Mouse (Mus musculus) liver, embryonic 13.5 days (tissue): ENCODE results near the gene Sv2b. TPM values are rescaled to one million over a fixed set of nuclear protein-coding genes. Genes with fewer than 3 reads are reported as not detected.

Experiments used
- ATAC-seq: fragments of 200-750 bp; cut with Nextera tagmentation; 2 replicates; pipeline ENCODE4 v1.8.0; 2017; ENCODE audit warnings: low read depth, mild to moderate bottlenecking, moderate number of reproducible peaks, moderate library complexity
- DNase-seq: peaks from one replicate; pipeline ENCODE4 v3.0.0; 2022
- H3K27ac ChIP-seq: fragments of 300-500 bp; sonication (generic); 2 replicates; pipeline ENCODE4 v1.5.1; 2015; ENCODE audit warnings: moderate library complexity, mild to moderate bottlenecking, inconsistent platforms
- H3K27me3 ChIP-seq: fragments of 300-500 bp; sonication (generic); 2 replicates; pipeline ENCODE4 v1.6.1; 2015; ENCODE audit warnings: mild to moderate bottlenecking, inconsistent platforms
- H3K36me3 ChIP-seq: fragments of 300-500 bp; sonication (generic); 2 replicates; pipeline ENCODE4 v1.6.1; 2015; ENCODE audit warnings: mild to moderate bottlenecking, inconsistent platforms
- H3K4me1 ChIP-seq: fragments of 300-500 bp; sonication (generic); replicated peaks from 2 replicates; pipeline ENCODE4 v1.6.1; 2015; ENCODE audit warnings: inconsistent platforms
- H3K4me2 ChIP-seq: fragments of 300-500 bp; sonication (generic); 2 replicates; pipeline ENCODE4 v1.6.1; 2015; ENCODE audit warnings: inconsistent platforms, mild to moderate bottlenecking, moderate library complexity
- H3K4me3 ChIP-seq: fragments of 300-500 bp; sonication (generic); replicated peaks from 2 replicates; pipeline ENCODE4 v1.5.1; 2015; ENCODE audit warnings: mild to moderate bottlenecking, inconsistent platforms
- H3K9ac ChIP-seq: fragments of 300-500 bp; sonication (generic); 2 replicates; pipeline ENCODE4 v1.6.1; 2015; ENCODE audit warnings: mild to moderate bottlenecking, inconsistent platforms
- H3K9me3 ChIP-seq: fragments of 300-500 bp; sonication (generic); replicated peaks from 2 replicates; pipeline ENCODE4 v1.6.1; 2016; ENCODE audit warnings: inconsistent platforms
- WGBS: fragments of 180-500 bp; shearing (Covaris S2); methylation state at CpG from one replicate; pipeline ENCODE4 v1.1.7; 2015; ENCODE audit not compliant: insufficient replicate concordance; 5-methylcytosine and 5-hydroxymethylcytosine counted together
- polyA plus RNA-seq: library from polyadenylated mRNA; unstranded; fragments of >200 nt; fragmentation: Nextera tagmentation; extraction: Ambion mirVana; gene quantifications from 2 replicates; pipeline ENCODE4 v1.2.1, GENCODE M21; 2015

The Sv2b gene
- polyA plus RNA-seq, 1 experiment from 2014 or later = 0.06 TPM

DNA sequence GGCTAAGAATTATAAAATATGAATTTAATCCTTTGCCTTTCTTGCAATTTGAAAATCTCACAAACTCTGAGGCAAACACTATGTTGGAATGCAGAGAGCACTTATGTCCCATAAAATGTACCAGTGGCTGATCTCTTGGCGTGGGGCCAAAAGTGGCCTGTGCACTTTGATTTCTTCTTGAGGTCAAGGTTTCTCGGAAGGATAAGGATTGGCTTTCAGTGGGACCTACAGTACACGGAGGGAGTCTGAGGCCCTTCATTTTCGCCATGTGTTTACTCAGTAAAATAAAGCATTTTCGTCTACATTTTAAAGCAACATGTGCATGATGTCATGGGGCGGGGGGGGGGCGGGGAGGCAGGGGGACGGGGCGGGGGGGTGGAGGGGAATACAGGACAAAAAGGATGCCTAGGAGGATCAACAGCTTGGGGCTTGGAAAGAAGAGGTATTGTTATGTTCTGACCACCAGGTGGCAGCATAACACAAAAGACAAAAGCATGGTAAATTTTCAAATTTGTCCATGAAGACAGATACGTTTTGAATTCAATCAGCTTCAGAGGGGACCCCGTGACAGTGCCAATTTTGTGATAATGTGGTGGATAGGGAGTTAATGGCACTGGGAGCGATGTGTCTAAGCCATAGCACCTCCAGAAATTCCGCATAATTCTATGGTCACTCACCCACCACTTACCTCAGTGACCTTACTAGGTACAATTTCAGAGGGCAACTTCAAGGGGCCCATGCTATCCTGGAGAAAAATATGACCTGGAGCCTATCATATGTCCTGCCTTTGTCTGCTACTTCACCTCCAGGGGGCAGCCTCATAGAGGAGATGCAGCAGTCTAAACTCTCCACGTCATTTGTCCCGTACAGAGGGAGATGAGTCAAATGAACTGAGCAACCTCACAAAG lies 174.1 kb downstream of the Sv2b start:
- Histone ChIP-seq H3K27ac (no peak overlapping the region), H3K27me3 (no peaks in the 10 kb centered on the region), H3K36me3 (no peaks in the 10 kb centered on the region), H3K4me2 (no peak overlapping the region), H3K9ac (no peak overlapping the region), H3K9me3 (no peaks in the 10 kb centered on the region), H3K4me3 (no peak overlapping the region), H3K4me1 (no peaks in the 10 kb centered on the region)
- no peak for ATAC-seq
- no peak for DNase-seq
- WGBS = 27% methylated on average over 15 of the region's 15 CpGs

DNA sequence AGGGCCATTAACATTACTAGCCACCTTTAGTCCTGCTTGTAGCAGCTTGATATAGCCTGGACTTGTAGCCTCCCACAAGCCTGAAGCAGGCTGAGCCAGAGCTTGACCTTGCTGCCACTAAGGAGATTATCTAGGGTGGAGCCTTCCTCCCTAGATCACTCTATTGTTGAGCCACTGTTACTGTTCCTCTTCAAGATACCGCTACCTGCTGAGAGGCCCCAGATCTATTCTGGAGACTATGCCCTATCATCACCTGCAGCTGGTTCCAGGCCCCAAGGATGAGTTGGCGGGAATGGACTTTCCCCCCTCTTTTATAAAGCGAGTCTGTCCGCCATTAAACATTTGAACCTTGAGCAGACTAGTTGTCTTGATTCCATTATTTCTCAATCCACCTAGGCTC lies 181.0 kb downstream of the Sv2b start:
- Histone ChIP-seq H3K4me2 (no peak overlapping the region), H3K4me1 (no peaks in the 10 kb centered on the region), H3K9ac (no peak overlapping the region), H3K27me3 (no peaks in the 10 kb centered on the region), H3K9me3 (no peaks in the 10 kb centered on the region), H3K27ac (no peak overlapping the region), H3K4me3 (no peak overlapping the region), H3K36me3 (no peaks in the 10 kb centered on the region)
- DNase-seq (no peak), ATAC-seq (no peak)
- 64% methylated on average over 4 of the region's 4 CpGs for WGBS

DNA sequence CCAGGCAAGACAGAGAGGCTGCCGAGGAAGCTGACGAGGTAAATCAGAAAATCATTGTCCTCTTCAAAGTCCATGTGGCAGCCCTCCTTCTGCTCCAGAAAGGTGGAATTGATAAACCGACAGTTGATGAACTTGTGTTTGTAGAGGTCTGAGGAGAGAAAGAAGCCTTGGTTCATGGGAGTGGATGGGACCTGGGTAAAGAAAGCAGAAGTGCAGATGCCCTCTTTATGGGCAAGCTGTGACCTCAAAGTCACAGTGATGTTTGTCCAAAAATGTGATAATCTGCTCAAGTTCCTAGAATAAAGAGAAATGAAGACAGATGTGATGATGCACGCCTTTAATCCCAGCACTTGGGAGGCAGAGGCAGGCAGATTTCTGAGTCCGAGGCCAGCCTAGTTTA lies 185.0 kb downstream of the Sv2b start:
- Histone ChIP-seq H3K4me2 (no peak overlapping the region), H3K4me3 (no peak overlapping the region), H3K27me3 (no peaks in the 10 kb centered on the region), H3K4me1 (no peaks in the 10 kb centered on the region), H3K9me3 (no peaks in the 10 kb centered on the region), H3K36me3 (no peaks in the 10 kb centered on the region), H3K9ac (no peak overlapping the region), H3K27ac (no peak overlapping the region)
- WGBS = 58% methylated on average over 5 of the region's 5 CpGs
- ATAC-seq = no peak
- DNase-seq = no peak

DNA sequence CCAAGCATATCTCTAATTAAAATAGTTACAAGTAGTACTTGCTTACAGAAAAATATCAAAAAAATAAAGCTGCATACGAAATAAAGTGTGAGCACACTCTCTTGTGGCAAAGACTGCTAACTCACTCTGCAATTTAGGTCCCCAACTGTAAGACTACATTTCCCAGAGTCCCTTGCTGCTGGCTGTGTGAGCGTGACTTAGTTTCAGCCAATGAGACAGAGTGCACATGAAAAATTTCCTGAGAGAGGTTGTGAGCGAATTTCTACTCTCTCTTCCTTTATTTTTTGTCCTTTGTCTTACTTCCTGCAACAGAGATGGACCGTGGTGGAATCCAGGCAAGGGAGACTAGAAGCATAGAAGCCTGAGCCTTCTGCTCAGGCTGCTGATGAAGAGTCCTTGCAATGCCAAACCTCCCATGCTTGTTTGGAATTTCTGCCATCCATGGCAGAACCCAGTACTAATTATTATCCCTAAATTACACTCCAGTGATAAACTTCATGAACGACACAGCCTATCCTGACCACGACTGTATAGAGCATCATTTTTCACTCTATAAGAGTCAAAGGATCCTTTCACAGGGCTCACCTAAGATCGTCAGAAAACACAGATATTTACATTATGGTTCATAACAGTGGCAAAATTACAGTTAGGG lies 190.9 kb downstream of the Sv2b start:
- DNase-seq = peak; percentile 5
- Histone ChIP-seq H3K9me3 (no peaks in the 10 kb centered on the region), H3K9ac (no peak overlapping the region), H3K27me3 (no peaks in the 10 kb centered on the region), H3K4me1 (no peaks in the 10 kb centered on the region), H3K36me3 (no peaks in the 10 kb centered on the region), H3K4me3 (no peak overlapping the region; the same call in 1 of the 2 replicates), H3K27ac (no peak overlapping the region), H3K4me2 (peak overlapping the region; percentile 29)
- ATAC-seq = no peak
- 24% methylated on average over 7 of the region's 7 CpGs for WGBS

DNA sequence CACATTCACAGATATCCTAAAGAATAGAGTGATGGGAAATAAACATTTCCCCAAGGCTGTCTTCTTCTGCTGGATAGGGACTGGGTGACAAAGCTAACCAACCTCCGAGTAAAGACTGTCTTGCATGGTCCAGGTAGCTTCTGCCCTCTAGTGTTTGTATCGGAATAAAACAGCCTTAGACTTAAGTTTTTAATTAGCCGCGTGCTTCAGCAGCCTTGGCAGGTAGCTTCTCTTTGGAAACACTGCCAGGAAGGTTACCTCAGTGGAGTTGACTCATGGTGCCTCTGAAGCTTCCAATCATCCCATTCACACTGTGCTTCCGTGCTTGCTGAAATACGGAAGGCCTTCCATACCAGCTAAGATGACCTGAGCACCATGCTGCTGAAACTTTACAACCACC lies 198.4 kb downstream of the Sv2b start:
- H3K9ac ChIP-seq = no peak overlapping the region
- WGBS = 8% methylated on average over 6 of the region's 6 CpGs
- H3K27me3 ChIP-seq = no peaks in the 10 kb centered on the region
- DNase-seq (no peak), ATAC-seq (no peak)
- H3K9me3 ChIP-seq = no peaks in the 10 kb centered on the region
- H3K36me3 ChIP-seq = no peaks in the 10 kb centered on the region
- H3K4me3 ChIP-seq = no peak overlapping the region
- H3K4me1 ChIP-seq = no peaks in the 10 kb centered on the region
- H3K4me2 ChIP-seq = no peak overlapping the region
- H3K27ac ChIP-seq = no peak overlapping the region

GRCm38 (mm10) chr7:75107441-75107840 lies 201.6 kb downstream of the Sv2b start:
- Histone ChIP-seq H3K36me3 (no peaks in the 10 kb centered on the region), H3K27ac (no peak overlapping the region), H3K9me3 (no peaks in the 10 kb centered on the region), H3K4me3 (no peak overlapping the region), H3K4me2 (no peak overlapping the region), H3K4me1 (no peaks in the 10 kb centered on the region), H3K27me3 (no peaks in the 10 kb centered on the region), H3K9ac (no peak overlapping the region)
- no peak for ATAC-seq
- DNase-seq = no peak

GRCm38 (mm10) chr7:75103900-75104299 lies 205.2 kb downstream of the Sv2b start:
- ATAC-seq = no peak
- Histone ChIP-seq H3K4me1 (no peaks in the 10 kb centered on the region), H3K9ac (no peak overlapping the region), H3K27ac (no peak overlapping the region), H3K9me3 (no peaks in the 10 kb centered on the region), H3K36me3 (no peaks in the 10 kb centered on the region), H3K27me3 (no peaks in the 10 kb centered on the region), H3K4me2 (no peak overlapping the region), H3K4me3 (no peak overlapping the region)
- WGBS = 41% methylated on average over 1 of the region's 1 CpGs
- no peak for DNase-seq

DNA sequence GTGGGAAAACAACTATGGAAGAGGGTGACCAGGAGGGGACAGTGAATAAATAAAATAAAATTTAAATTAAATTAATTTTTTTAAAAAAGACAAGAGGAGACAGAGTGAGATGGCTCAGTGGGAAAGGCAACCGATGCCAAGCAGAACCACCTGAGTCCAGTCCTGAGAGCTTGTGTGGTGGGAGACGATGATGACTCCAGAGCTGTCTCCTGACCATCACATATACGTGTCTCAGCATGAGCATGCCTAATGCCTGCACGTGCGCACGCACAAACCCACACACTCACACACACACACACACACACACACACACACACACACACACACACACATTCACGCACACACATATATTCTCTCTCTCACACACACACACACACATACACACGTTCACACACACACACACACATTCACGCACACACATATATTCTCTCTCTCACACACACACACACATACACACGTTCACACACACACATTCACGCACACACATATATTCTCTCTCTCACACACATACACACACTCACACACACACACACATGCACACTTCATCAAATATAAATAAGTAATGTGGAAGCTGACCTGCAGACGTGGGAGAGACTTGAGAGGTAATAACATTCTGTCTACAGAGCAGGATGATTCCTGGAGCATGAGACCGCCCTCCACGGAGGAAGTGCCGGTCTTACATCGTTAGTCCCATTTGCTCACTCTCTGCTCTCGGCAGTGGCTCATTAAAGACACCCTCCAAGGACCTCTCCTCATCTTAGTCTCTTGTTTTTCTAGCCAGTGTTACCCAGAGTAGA lies 206.3 kb downstream of the Sv2b start:
- Histone ChIP-seq H3K36me3 (no peaks in the 10 kb centered on the region), H3K4me2 (no peak overlapping the region), H3K27ac (no peak overlapping the region), H3K4me3 (no peak overlapping the region), H3K9me3 (no peaks in the 10 kb centered on the region), H3K4me1 (no peaks in the 10 kb centered on the region), H3K9ac (no peak overlapping the region), H3K27me3 (no peaks in the 10 kb centered on the region)
- ATAC-seq (no peak), DNase-seq (no peak)
- 72% methylated on average over 14 of the region's 17 CpGs for WGBS

DNA sequence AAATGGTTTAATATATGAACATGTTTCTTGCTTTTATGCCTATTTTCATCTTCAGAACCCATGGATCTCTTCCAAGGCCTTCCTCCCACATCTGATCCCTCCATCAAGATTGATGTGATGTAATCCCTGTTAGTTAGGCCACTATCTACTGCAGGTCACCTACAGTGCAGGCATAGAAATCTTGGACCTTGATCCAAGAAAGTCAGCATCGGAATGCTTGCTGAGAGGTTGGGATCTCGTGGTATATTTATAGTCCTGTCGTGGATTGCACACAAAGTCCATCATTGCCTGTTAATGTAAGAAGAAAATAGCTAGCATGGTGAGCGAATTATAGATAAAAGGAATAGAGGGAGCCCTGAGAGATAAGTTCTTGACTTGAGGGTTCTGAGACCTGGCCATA lies 223.6 kb downstream of the Sv2b start:
- Histone ChIP-seq H3K4me2 (no peak overlapping the region), H3K27me3 (no peaks in the 10 kb centered on the region), H3K36me3 (no peaks in the 10 kb centered on the region), H3K9me3 (no peaks in the 10 kb centered on the region), H3K27ac (no peak overlapping the region), H3K9ac (no peak overlapping the region), H3K4me1 (no peaks in the 10 kb centered on the region), H3K4me3 (no peak overlapping the region)
- 59% methylated on average over 4 of the region's 4 CpGs for whole genome bisulfite sequencing
- no peak for DNase-seq
- no peak for ATAC-seq

- DNase-seq = no peak
- no peak overlapping the region for H3K4me3 ChIP-seq
- no peak overlapping the region for H3K9ac ChIP-seq
- H3K4me2 ChIP-seq = no peak overlapping the region
- no peak for ATAC-seq
- H3K36me3 ChIP-seq = no peaks in the 10 kb centered on the region
- no peaks in the 10 kb centered on the region for H3K9me3 ChIP-seq
- no peak overlapping the region for H3K27ac ChIP-seq
- H3K4me1 ChIP-seq = no peaks in the 10 kb centered on the region
- no peaks in the 10 kb centered on the region for H3K27me3 ChIP-seq
Observed at GRCm38 (mm10) chr7:75080163-75080562, 228.9 kb downstream of the Sv2b start.

DNA sequence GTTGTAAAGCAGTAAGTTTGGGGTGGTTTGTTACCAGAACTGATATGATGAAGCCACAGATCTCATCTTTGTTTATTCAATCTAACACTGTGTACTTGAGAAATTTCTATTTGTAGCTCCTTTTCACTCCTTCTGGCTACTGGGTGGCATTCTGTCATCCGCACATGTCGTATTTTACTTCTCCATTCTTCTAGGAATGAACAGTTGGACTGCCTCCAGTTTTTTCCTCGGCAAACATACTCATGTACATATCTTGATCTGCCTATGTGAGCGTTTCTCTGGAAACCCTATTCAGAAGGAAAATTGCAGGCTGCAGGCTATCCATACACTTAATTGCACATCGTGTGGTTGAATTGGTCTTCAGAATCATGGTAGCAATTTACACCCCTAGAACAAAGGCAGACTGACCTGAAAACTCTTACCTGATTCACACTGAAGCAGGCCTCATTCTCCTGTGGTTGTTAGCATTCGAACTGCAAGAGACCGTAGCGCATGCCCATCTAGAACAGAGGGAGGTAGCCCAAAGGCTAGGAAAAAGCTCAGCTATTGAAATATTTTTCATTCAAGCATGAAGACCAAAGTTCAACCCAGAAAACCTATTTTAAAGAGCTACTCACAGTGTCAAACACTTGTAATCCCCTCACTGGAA lies 231.4 kb downstream of the Sv2b start:
- no peaks in the 10 kb centered on the region for H3K9me3 ChIP-seq
- H3K27me3 ChIP-seq = no peaks in the 10 kb centered on the region
- no peaks in the 10 kb centered on the region for H3K36me3 ChIP-seq
- no peak overlapping the region for H3K4me2 ChIP-seq
- DNase-seq = no peak
- no peaks in the 10 kb centered on the region for H3K4me1 ChIP-seq
- H3K9ac ChIP-seq = no peak overlapping the region
- no peak overlapping the region for H3K27ac ChIP-seq
- no peak overlapping the region for H3K4me3 ChIP-seq
- WGBS = 73% methylated on average over 8 of the region's 8 CpGs
- no peak for ATAC-seq
